Mouse (Mus musculus) G1E-ER4 (cell line): ENCODE results near the gene Ccdc153. TPM values are rescaled to one million over a fixed set of nuclear protein-coding genes. Genes with fewer than 3 reads are reported as not detected.

Experiments used
- GATA1 ChIP-seq: IDR thresholded peaks from one replicate; pipeline ENCODE4 v1.8.0; 2012; ENCODE audit warnings: low read length, inconsistent platforms
- polyA plus RNA-seq: library from polyadenylated mRNA; stranded (reverse); fragments of >175 nt; gene quantifications from 2 replicates; pipeline ENCODE4 v1.2.3, GENCODE M21; 2012

Gene Ccdc153
- polyA plus RNA-seq, 1 experiment, result not detected

DNA sequence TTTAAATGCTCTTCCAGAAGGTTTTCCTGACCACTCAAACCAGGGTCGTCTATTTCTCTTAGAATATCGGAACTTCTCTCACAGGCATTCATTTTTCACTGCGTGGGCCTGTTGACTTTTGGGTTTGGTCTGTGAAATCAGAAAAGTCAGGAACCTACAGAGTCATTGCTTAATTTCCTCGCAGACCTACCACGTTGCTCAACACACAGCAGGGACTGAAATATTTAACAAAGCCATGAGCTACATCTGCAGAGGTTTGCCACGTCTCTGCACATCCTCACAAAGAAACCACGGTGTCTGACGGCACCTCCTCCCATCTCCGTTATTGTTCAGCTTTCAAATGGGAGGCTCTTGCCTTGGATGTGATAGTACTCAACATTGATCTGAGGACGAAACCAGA, 18.5 kb downstream of the Ccdc153 start:
- no peak for TF ChIP-seq GATA1

GRCm38 (mm10) chr9:44261388-44261787, 20.9 kb downstream of the Ccdc153 start:
- no peak for TF ChIP-seq GATA1

- no peak for TF ChIP-seq GATA1
Observed at GRCm38 (mm10) chr9:44266478-44267226, 26.2 kb downstream of the Ccdc153 start.

- no peak for TF ChIP-seq GATA1
Observed at GRCm38 (mm10) chr9:44267319-44268026, 27.0 kb downstream of the Ccdc153 start.

GRCm38 (mm10) chr9:44268027-44268360, 27.5 kb downstream of the Ccdc153 start:
- no peak for TF ChIP-seq GATA1

GRCm38 (mm10) chr9:44268432-44268831, 28.0 kb downstream of the Ccdc153 start, which contains the start of gene Nlrx1:
TSS of gene Nlrx1 (minus strand) at chr9:44268599.
- TF ChIP-seq GATA1, result no peak

GRCm38 (mm10) chr9:44269077-44269476, 28.6 kb downstream of the Ccdc153 start:
- TF ChIP-seq GATA1, result no peak

- no peak for TF ChIP-seq GATA1
Observed at GRCm38 (mm10) chr9:44269973-44270372, 29.5 kb downstream of the Ccdc153 start.

- TF ChIP-seq GATA1, result no peak
Observed at GRCm38 (mm10) chr9:44283183-44283582, 42.7 kb downstream of the Ccdc153 start.

DNA sequence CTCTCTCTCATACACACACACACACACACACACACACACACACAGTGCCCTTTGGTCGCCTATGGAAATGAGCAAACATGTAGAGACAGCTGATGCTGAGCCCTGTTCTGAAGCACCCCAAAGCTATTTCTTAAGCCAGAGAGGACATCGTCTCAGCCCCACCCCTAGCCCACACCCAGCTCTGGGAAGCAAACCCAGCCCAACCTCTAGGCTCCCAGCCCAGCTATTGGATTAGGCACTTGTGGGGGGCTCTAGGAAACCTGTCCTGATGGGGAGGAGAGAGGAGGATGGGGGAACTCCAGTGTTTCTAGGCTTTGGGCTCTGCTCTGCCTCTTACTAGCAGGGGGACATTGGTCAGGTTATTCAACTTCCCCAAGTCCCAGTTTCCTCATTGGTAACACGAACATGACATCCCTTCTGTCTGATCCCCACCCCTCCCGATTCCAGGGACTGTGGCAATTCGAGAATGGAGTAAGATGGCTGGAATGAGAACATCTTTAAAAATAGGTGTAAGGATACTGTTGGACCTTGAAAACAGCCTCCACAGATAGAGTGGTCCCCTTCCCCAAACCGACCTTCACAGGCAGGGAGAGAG, 45.9 kb downstream of the Ccdc153 start:
- TF ChIP-seq GATA1, result no peak

DNA sequence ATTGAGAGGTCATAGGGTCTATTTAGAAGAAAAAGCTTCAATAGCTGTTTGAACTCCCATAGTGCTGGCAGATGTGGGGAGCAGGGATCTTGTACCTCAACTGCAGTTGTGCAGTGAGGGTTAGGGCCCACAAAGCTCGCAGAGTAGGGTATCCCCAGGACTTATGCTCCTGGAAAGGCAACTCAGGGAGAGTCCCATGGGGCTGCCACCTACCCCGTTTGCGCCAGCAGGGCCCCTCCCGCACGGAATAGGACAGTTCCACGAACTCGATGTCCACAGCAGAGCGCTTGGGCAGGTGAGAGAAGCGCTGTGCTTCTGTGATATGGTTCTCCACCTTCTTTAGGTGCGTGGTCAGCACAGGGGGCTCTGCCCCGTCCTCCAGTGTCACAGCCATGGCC, 46.5 kb downstream of the Ccdc153 start:
- no peak for TF ChIP-seq GATA1

DNA sequence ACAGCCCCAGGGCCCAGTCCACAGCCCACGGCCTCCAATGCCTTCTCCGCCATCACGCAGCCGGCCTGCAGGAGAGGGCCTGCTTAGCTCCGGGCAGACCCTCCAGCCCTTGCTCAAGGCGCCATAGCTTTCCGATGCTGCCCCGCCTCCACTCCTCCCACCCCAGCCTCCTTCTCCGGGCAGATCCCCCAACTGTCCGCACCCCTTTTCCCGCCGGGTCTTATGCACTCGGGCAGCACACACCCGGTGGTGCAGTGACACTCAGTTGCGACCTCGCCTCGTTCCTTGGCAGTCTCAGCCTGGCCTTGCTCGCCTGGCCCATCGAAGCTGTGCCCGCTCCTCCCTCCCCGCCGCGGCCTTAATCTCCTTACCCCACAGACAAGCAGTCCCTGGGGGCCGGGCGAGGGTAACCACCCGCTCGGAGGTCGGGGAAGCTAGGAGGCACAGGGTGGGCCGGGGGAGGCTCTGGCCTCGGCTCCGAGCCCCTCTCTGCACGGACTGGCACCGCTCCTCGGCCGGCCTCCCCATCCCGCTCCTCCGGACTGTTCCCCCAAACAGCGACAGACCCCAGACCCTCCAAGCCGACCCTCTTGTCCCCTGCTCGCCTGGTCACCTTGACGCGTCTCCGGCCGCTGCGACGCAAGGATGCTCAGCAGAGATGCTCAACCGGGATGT, 47.1 kb downstream of the Ccdc153 start:
- TF ChIP-seq GATA1, result no peak

DNA sequence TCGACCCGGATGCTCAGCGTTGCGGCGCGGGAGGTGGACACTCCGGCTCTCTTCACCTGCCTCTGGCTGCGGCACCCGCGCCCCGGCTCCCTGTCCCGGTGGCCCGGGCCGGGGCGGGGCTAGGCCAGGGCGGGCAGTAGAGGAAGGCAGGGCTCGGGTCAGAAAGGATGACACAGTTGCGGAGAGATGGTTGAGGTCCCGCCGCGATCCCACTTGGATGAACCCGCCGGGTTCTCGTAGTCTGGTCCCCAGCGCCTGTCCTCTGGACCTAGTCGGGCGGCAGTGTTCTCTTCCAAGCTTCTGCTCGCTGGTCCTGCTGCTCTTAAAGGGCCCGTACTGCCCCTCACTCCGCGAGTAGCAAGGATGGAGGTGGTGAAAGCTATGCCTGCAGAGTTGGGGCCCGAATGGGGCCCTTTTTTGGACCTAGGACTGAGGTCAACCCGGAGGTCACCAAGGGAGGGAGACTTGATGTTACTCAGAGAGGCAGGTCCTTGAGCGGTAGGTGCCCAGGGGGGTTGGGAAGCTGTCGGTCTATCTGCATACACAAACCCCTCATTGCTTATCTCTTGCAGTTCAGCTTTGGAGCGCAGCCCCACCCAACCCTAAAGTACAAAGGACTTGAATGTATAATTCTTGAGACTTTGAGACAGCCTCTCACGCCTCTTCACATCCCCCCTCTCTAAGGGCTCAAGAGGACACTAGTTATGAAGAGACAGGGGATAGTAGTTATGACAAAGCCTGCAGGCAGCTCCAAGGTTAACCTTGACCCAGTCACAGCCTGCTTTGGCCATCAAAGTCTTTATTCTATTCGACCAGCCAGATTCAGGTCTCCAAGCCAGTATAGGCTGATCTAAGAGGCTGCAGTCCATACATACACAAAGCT, 47.8 kb downstream of the Ccdc153 start, which contains the start of gene Abcg4:
Gene Abcg4, minus strand, starts transcription at position 540 of the 883 bp plus-strand sequence.
- TF ChIP-seq GATA1, result peak; percentile 20

DNA sequence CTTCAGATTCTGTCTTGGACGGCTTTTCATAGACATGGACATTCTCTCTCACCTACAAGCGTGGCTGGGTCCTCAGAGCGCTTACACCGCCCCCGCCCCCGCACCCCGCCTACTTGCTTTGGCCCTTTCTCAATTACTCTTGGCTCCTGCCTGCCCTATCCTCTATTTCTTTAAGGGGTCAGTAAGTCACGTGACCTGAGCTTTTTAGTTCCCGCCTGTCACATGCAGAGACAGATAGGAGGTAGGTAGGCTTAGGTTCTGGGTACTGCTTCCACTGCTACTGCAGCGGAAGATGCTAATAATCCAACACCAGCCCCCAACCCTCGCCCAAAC, 48.4 kb downstream of the Ccdc153 start:
- no peak for TF ChIP-seq GATA1

DNA sequence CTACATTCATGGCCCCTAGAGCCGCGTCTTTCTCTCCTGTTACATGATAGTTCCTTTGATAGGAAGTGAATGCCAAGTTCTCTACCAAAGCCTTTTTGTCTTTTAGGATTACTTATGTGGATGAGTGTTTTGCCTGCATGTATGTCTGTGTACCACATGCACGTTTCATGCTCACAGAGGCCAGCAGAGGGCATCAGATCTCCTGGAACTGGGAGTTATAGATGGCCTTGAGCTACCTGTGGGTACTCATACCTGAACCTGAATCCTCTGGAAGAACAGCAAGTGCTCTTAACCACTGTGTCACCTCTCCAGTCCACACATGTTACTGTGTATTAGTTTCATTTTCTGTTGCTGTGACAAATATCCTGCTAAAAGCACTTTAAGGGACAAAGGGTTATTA, 52.0 kb downstream of the Ccdc153 start:
- TF ChIP-seq GATA1, result no peak

Other genes starting within 250 kb of the Ccdc153 start
- not detected in 2 replicates for gene Thy1, start 197.3 kb upstream of the Ccdc153 start, polyA plus RNA-seq
- 1.3 and 1.7 TPM in 2 replicates for gene Usp2, start 173.7 kb upstream of the Ccdc153 start, polyA plus RNA-seq
- not detected in 2 replicates for gene Mfrp, start 138.9 kb upstream of the Ccdc153 start, polyA plus RNA-seq
- gene C1qtnf5, start 133.4 kb upstream of the Ccdc153 start, polyA plus RNA-seq, result not detected in 2 replicates
- not detected in 2 replicates for gene Gm49380, start 127.2 kb upstream of the Ccdc153 start, polyA plus RNA-seq
- 36.9 and 44.7 TPM in 2 replicates for gene Rnf26, start 127.2 kb upstream of the Ccdc153 start, polyA plus RNA-seq
- not detected in 2 replicates for gene Mcam, start 106.2 kb upstream of the Ccdc153 start, polyA plus RNA-seq
- gene Cbl, start 6.6 kb upstream of the Ccdc153 start, polyA plus RNA-seq, result 15.4 and 18.5 TPM in 2 replicates
- gene Pdzd3, start 10.8 kb downstream of the Ccdc153 start, polyA plus RNA-seq, result not detected in 2 replicates
- 0.02 TPM in 1 of 2 replicates, not detected in the other for gene Nlrx1, start 27.9 kb downstream of the Ccdc153 start, polyA plus RNA-seq
- gene Abcg4, start 47.9 kb downstream of the Ccdc153 start, polyA plus RNA-seq, result 15.6 and 18.4 TPM in 2 replicates
- 3.5 and 8.9 TPM in 2 replicates for gene Hinfp, start 65.0 kb downstream of the Ccdc153 start, polyA plus RNA-seq
- 42.9 and 52.2 TPM in 2 replicates for gene C2cd2l, start 79.6 kb downstream of the Ccdc153 start, polyA plus RNA-seq
- gene Dpagt1, start 85.3 kb downstream of the Ccdc153 start, polyA plus RNA-seq, result 7.7 and 9.9 TPM in 2 replicates
- gene H2afx, start 94.0 kb downstream of the Ccdc153 start, polyA plus RNA-seq, result 682 and 860 TPM in 2 replicates
- gene Hmbs, start 103.6 kb downstream of the Ccdc153 start, polyA plus RNA-seq, result 139 and 142 TPM in 2 replicates
- 6.0 and 8.8 TPM in 2 replicates for gene Vps11, start 121.0 kb downstream of the Ccdc153 start, polyA plus RNA-seq
- 28.0 and 36.3 TPM in 2 replicates for gene Hyou1, start 138.8 kb downstream of the Ccdc153 start, polyA plus RNA-seq
- 17.1 and 21.2 TPM in 2 replicates for gene Slc37a4, start 156.2 kb downstream of the Ccdc153 start, polyA plus RNA-seq
- gene Rps25, start 166.5 kb downstream of the Ccdc153 start, polyA plus RNA-seq, result 151 and 177 TPM in 2 replicates
- 7.9 and 13.5 TPM in 2 replicates for gene Trappc4, start 166.9 kb downstream of the Ccdc153 start, polyA plus RNA-seq
- 8.0 and 11.8 TPM in 2 replicates for gene Ccdc84, start 177.9 kb downstream of the Ccdc153 start, polyA plus RNA-seq
- gene Foxr1, start 200.5 kb downstream of the Ccdc153 start, polyA plus RNA-seq, result not detected in 2 replicates
- not detected in 2 replicates for gene Upk2, start 214.3 kb downstream of the Ccdc153 start, polyA plus RNA-seq
- 0.10 and 0.19 TPM in 2 replicates for gene Bcl9l, start 242.1 kb downstream of the Ccdc153 start, polyA plus RNA-seq